Mouse (Mus musculus) neural tube, embryonic 12.5 days (tissue): ENCODE results near the gene Zeb2. TPM values are rescaled to one million over a fixed set of nuclear protein-coding genes. Genes with fewer than 3 reads are reported as not detected.
"Not testable (repeated sequence)": the region's sequence is repeated elsewhere in the genome, so short reads cannot be mapped to it uniquely, and the experiment has no call there.

ENCODE experiments used
- ATAC-seq: fragments of 200-750 bp; cut with Nextera tagmentation; 2 replicates; pipeline ENCODE4 v1.8.0; 2017; ENCODE audit warnings: low read depth, mild to moderate bottlenecking, moderate TSS enrichment, moderate library complexity; ENCODE audit not compliant: low FRiP score
- H3K27ac ChIP-seq: fragments of 300-500 bp; sonication (generic); 2 replicates; pipeline ENCODE4 v1.5.1; 2016
- H3K27me3 ChIP-seq: fragments of 300-500 bp; sonication (generic); replicated peaks from 2 replicates; pipeline ENCODE4 v1.6.1; 2016; ENCODE audit warnings: mild to moderate bottlenecking
- H3K36me3 ChIP-seq: fragments of 300-500 bp; sonication (generic); 2 replicates; pipeline ENCODE4 v1.6.1; 2016; ENCODE audit warnings: mild to moderate bottlenecking
- H3K4me1 ChIP-seq: fragments of 300-500 bp; sonication (generic); 2 replicates; pipeline ENCODE4 v1.6.1; 2016
- H3K4me2 ChIP-seq: fragments of 300-500 bp; sonication (generic); replicated peaks from 2 replicates; pipeline ENCODE4 v1.6.1; 2016; ENCODE audit warnings: mild to moderate bottlenecking
- H3K4me3 ChIP-seq: fragments of 300-500 bp; sonication (generic); 2 replicates; pipeline ENCODE4 v1.5.1; 2016
- H3K9ac ChIP-seq: fragments of 300-500 bp; sonication (generic); 2 replicates; pipeline ENCODE4 v1.6.1; 2016; ENCODE audit warnings: mild to moderate bottlenecking
- H3K9me3 ChIP-seq: fragments of 300-500 bp; sonication (generic); 2 replicates; pipeline ENCODE4 v1.6.1; 2016; ENCODE audit warnings: mild to moderate bottlenecking
- WGBS: fragments of 180-500 bp; shearing (Covaris S2); methylation state at CpG from one replicate; pipeline ENCODE4 v1.1.7; 2016; 5-methylcytosine and 5-hydroxymethylcytosine counted together
- polyA plus RNA-seq: library from polyadenylated mRNA; unstranded; fragments of >200 nt; fragmentation: Nextera tagmentation; extraction: Ambion mirVana; gene quantifications from 2 replicates; pipeline ENCODE4 v1.2.1, GENCODE M21; 2016

The Zeb2 gene
- polyA plus RNA-seq, 1 experiment from 2014 or later: 55.6 TPM

DNA sequence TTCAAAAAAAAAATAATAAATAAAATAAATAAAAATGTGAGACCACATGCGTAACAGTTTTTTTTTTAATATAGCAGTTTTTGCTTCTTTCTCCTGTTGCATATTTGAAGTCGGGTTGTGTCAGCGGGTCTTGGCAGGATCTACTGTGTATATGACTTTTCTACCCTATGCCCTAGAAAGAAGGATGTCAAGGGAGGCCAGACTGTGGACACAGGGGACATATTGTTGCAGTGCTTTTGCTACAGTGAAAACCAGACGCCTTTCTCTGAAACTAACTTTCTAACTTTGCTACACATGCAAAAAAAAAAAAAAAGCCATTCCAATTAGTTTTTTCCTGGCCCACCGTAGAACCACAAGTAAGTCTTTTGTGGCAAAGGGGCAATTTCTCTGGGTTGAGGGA, 6.3 kb upstream of the Zeb2 start:
- ATAC-seq: no peak
- no peak overlapping the region for H3K27ac ChIP-seq
- no peaks in the 10 kb centered on the region for H3K9me3 ChIP-seq
- WGBS: 69% methylated on average over 5 of the region's 5 CpGs
- H3K9ac ChIP-seq: no peak overlapping the region
- H3K4me2 ChIP-seq: no peak overlapping the region
- no peaks in the 10 kb centered on the region for H3K27me3 ChIP-seq
- H3K36me3 ChIP-seq: no peaks in the 10 kb centered on the region
- no peak overlapping the region for H3K4me3 ChIP-seq
- H3K4me1 ChIP-seq: no peaks in the 10 kb centered on the region

GRCm38 (mm10) chr2:45118121-45118520, 926 bp upstream of the Zeb2 start:
- Histone ChIP-seq H3K4me2 (no peak overlapping the region; the same call in 1 of the 2 replicates), H3K4me3 (no peak overlapping the region), H3K27me3 (no peaks in the 10 kb centered on the region), H3K9ac (no peak overlapping the region), H3K9me3 (no peaks in the 10 kb centered on the region), H3K27ac (no peak overlapping the region), H3K4me1 (peaks cover 20% of the 10 kb centered on the region), H3K36me3 (no peaks in the 10 kb centered on the region)
- ATAC-seq: no peak
- 25% methylated on average over 3 of the region's 3 CpGs for WGBS

- ATAC-seq: no peak
- Histone ChIP-seq H3K27ac (peak overlapping the region; percentile 72), H3K36me3 (no peaks in the 10 kb centered on the region), H3K4me3 (peak overlapping the region; percentile 56), H3K4me2 (peak overlapping the region; percentile 73), H3K9ac (0 out of 2 replicates have a peak overlapping the region, but pooled peaks have one; percentile 66), H3K9me3 (no peaks in the 10 kb centered on the region), H3K27me3 (no peaks in the 10 kb centered on the region), H3K4me1 (peaks cover 20% of the 10 kb centered on the region)
- 13% methylated on average over 7 of the region's 7 CpGs for WGBS
Measured at GRCm38 (mm10) chr2:45117592-45117991, 397 bp upstream of the Zeb2 start.

DNA sequence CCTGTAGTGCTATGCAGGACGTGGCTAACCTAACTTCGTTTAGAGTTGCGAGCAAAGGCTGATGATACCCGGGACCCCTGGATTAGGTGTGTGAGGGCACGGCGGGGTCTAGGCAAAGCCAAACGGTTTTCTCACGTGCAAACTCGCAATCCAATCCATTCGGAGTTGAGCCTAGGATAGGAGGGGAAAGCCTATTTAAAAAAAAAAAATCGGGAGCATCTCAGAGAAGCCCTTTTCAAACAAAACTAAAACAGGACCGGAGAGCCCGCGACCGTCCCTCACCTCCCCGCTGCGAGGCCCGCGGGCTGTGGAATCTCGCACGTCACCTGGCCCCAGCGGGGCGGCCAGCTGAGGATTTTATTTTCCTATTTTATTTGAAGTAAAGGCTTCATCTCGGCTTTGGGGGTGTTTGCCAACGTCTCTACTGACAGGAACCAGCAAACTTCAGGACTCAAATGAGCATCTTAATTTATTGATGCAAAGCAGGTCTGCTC, 617 bp downstream of the Zeb2 start:
- peak overlapping the region; percentile 66 for H3K9ac ChIP-seq
- H3K36me3 ChIP-seq: no peaks in the 10 kb centered on the region
- H3K27ac ChIP-seq: peak overlapping the region; percentile 72
- H3K4me1 ChIP-seq: peaks cover 24% of the 10 kb centered on the region
- peak overlapping the region; percentile 73 for H3K4me2 ChIP-seq
- no peaks in the 10 kb centered on the region for H3K27me3 ChIP-seq
- H3K9me3 ChIP-seq: no peaks in the 10 kb centered on the region
- ATAC-seq: peak; percentile 30
- peak overlapping the region; percentile 56 for H3K4me3 ChIP-seq
- under 1% methylated on average over 25 of the region's 25 CpGs for WGBS

DNA sequence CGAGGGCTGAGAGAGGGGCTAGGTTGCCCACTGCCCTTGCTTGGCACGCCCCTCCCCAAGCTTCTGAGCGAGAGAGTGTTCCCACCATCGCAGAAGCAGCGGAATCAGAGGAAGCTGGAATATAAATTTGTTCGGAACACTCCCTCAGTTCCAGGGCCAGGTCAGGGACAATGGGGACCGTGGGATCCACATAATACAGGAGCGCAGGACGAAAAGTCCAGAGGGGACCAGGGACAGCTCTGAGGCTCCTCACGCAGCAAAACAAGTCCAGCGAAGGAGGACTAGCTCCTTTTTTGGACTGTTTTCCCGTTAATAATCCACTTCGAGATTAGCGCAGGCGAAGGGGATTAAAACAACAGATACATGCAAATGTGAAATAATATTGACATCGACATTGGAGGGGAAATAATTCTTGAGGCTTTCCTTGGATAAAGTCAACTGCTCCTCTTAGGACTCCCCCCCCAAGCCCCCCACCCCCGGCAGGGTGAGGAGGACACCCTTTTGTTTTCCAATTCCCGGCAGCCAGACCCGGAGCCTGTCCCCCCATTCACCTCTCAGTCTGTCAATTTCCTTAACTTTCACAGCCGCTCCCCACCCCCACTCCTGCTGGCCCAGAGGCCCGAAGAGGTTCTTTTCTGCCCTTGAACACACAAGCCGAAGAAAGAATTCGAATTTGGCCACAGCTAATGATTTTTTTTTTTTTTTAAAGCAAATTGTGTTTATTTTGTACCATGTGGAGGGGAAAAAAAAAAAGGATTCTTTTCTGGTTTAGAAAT, 1.3 kb downstream of the Zeb2 start:
- WGBS: under 1% methylated on average over 23 of the region's 23 CpGs

DNA sequence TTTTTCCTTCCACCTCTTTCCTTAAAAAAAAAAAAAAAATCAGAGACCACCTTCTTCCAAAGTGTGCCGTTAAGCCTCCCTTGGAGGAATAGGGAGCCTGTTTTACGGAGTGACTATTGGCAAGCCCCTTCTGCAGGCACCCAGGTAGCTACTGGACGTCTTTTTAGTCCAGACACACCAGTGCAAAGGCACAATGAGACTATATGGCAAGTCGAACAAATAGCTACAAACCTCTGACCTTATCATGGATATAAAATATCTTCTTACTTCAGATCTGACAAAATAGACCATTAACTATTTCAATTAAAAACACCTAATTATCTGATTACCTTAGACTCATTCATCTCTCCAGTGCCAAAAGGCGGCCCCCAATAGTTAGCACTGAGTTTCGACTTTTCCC, 2.0 kb downstream of the Zeb2 start:
- Histone ChIP-seq H3K27ac (no peak overlapping the region), H3K9me3 (no peaks in the 10 kb centered on the region), H3K9ac (no peak overlapping the region), H3K4me1 (peaks cover 24% of the 10 kb centered on the region), H3K27me3 (no peaks in the 10 kb centered on the region), H3K36me3 (no peaks in the 10 kb centered on the region), H3K4me3 (no peak overlapping the region), H3K4me2 (peak overlapping the region; percentile 73)
- WGBS: 1% methylated on average over 6 of the region's 6 CpGs
- no peak for ATAC-seq

More for the DNA sequence above, 1.3 kb downstream of the Zeb2 start:
- Histone ChIP-seq H3K4me1 (peaks cover 24% of the 10 kb centered on the region), H3K27ac (peak overlapping the region; percentile 76), H3K4me3 (peak overlapping the region; percentile 56), H3K9me3 (no peaks in the 10 kb centered on the region), H3K9ac (peak overlapping the region; percentile 66), H3K4me2 (peak overlapping the region; percentile 73), H3K36me3 (no peaks in the 10 kb centered on the region), H3K27me3 (no peaks in the 10 kb centered on the region)
- peak; percentile 55 for ATAC-seq

- Histone ChIP-seq H3K4me1 (peaks cover 24% of the 10 kb centered on the region), H3K9ac (no peak overlapping the region), H3K36me3 (no peaks in the 10 kb centered on the region), H3K9me3 (no peaks in the 10 kb centered on the region), H3K4me3 (no peak overlapping the region), H3K27me3 (no peaks in the 10 kb centered on the region), H3K4me2 (peak overlapping the region; percentile 73), H3K27ac (no peak overlapping the region)
- WGBS: 5% methylated on average over 2 of the region's 2 CpGs
- ATAC-seq: no peak
Measured at GRCm38 (mm10) chr2:45114596-45114995, 2.6 kb downstream of the Zeb2 start.

DNA sequence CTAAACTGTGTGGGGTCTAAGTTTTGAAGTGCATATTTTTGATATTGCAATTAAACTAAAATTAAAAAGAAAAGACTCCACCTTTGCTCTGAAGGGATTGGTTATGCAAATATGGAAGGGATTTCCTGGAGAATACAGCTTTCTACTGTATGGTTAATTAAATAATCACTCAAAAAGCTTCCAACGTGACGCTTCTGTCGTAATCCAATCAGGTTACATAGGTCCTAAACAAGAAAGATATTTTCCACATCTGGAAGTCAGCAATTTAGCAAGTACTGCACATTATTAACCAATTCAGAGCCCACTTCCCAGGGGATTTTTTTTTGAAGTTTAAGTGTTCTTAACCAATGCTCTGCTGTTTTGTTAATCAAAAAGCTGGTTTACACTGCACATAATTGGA, 3.3 kb downstream of the Zeb2 start:
- H3K27ac ChIP-seq: no peak overlapping the region
- H3K27me3 ChIP-seq: no peaks in the 10 kb centered on the region
- H3K9me3 ChIP-seq: no peaks in the 10 kb centered on the region
- peaks cover 24% of the 10 kb centered on the region for H3K4me1 ChIP-seq
- H3K4me3 ChIP-seq: no peak overlapping the region
- ATAC-seq: no peak
- H3K9ac ChIP-seq: no peak overlapping the region
- H3K4me2 ChIP-seq: peak overlapping the region; percentile 78; the same call in 1 of the 2 replicates
- WGBS: 17% methylated on average over 3 of the region's 3 CpGs
- no peaks in the 10 kb centered on the region for H3K36me3 ChIP-seq

GRCm38 (mm10) chr2:45112891-45113683, 4.1 kb downstream of the Zeb2 start:
- H3K27me3 ChIP-seq: no peaks in the 10 kb centered on the region
- H3K9me3 ChIP-seq: no peaks in the 10 kb centered on the region
- peak overlapping the region; percentile 78 for H3K4me2 ChIP-seq
- peak overlapping the region; percentile 21; the same call in 1 of the 2 replicates for H3K27ac ChIP-seq
- peak overlapping the region; percentile 96 for H3K4me3 ChIP-seq
- 1% methylated on average over 23 of the region's 25 CpGs for WGBS
- H3K9ac ChIP-seq: peak overlapping the region; percentile 100
- H3K4me1 ChIP-seq: peaks cover 29% of the 10 kb centered on the region
- no peak for ATAC-seq
- H3K36me3 ChIP-seq: no peaks in the 10 kb centered on the region

- peak overlapping the region; percentile 96 for H3K4me3 ChIP-seq
- WGBS: under 1% methylated on average over 9 of the region's 9 CpGs
- no peaks in the 10 kb centered on the region for H3K36me3 ChIP-seq
- ATAC-seq: no peak
- H3K9me3 ChIP-seq: no peaks in the 10 kb centered on the region
- H3K4me1 ChIP-seq: peaks cover 38% of the 10 kb centered on the region
- no peak overlapping the region for H3K27ac ChIP-seq
- H3K27me3 ChIP-seq: no peaks in the 10 kb centered on the region
- H3K4me2 ChIP-seq: peak overlapping the region; percentile 78
- H3K9ac ChIP-seq: peak overlapping the region; percentile 100
Measured at GRCm38 (mm10) chr2:45112021-45112747, 5.0 kb downstream of the Zeb2 start.

- Histone ChIP-seq H3K4me2 (peak overlapping the region; percentile 78), H3K4me1 (peaks cover 40% of the 10 kb centered on the region), H3K4me3 (peak overlapping the region; percentile 96), H3K9ac (peak overlapping the region; percentile 100)
- 1% methylated on average over 3 of the region's 3 CpGs for WGBS
- not testable (repeated sequence) for H3K36me3 ChIP-seq, H3K9me3 ChIP-seq, H3K27me3 ChIP-seq, H3K27ac ChIP-seq, ATAC-seq
Measured at GRCm38 (mm10) chr2:45111571-45111970, 5.6 kb downstream of the Zeb2 start.
